Mouse (Mus musculus): ENCODE measurements at regions not wholly inside any gene's neighbourhood (a gene's known extent, or its start where the extent isn't known, plus 50 kb on each side); places are given as distances from the start of the nearest gene placed in this dataset.

GRCm38 (mm10) chr7:129048023-129048422, 208.8 kb upstream of the Plpp4 start:
- DNase-seq (ENCODE audit: inconsistent age in 2 of 2, low spot score in 1 of 2), result peak; percentile 17 to 67

GRCm38 (mm10) chr7:129049726-129050125, 207.1 kb upstream of the Plpp4 start:
- no peak for DNase-seq (ENCODE audit: inconsistent age in 2 of 2, low spot score in 1 of 2)

GRCm38 (mm10) chr7:129050675-129051074, 206.2 kb upstream of the Plpp4 start:
- DNase-seq (ENCODE audit: inconsistent age in 2 of 2, low spot score in 1 of 2), result no peak

GRCm38 (mm10) chr7:129066891-129067290, 189.9 kb upstream of the Plpp4 start:
- no peak for DNase-seq (ENCODE audit: inconsistent age in 2 of 2, low spot score in 1 of 2)

GRCm38 (mm10) chr7:129068137-129068536, 188.7 kb upstream of the Plpp4 start:
- no peak for DNase-seq (ENCODE audit: inconsistent age in 2 of 2, low spot score in 1 of 2)

GRCm38 (mm10) chr7:129079786-129080185, 177.0 kb upstream of the Plpp4 start:
- DNase-seq (ENCODE audit: inconsistent age in 2 of 2, low spot score in 1 of 2), result no peak

GRCm38 (mm10) chr7:129091441-129091840, 165.4 kb upstream of the Plpp4 start:
- no peak for DNase-seq (ENCODE audit: inconsistent age in 2 of 2, low spot score in 1 of 2)

GRCm38 (mm10) chr7:129096374-129097069, 160.3 kb upstream of the Plpp4 start:
- DNase-seq (ENCODE audit: inconsistent age in 2 of 2, low spot score in 1 of 2), result no peak

- no peak for DNase-seq (ENCODE audit: inconsistent age in 2 of 2, low spot score in 1 of 2)
These were observed 154.4 kb upstream of the Plpp4 start for GRCm38 (mm10) chr7:129102437-129102836.

- no peak for DNase-seq (ENCODE audit: inconsistent age in 2 of 2, low spot score in 1 of 2)
These were observed 122.7 kb upstream of the Plpp4 start for GRCm38 (mm10) chr7:129134176-129134575.

GRCm38 (mm10) chr7:129134661-129135215, 122.1 kb upstream of the Plpp4 start:
- DNase-seq (ENCODE audit: inconsistent age in 2 of 2, low spot score in 1 of 2), result no peak

- peak in 1 of 2 experiments; percentile 28 for DNase-seq (ENCODE audit: inconsistent age in 2 of 2, low spot score in 1 of 2)
These were observed 119.4 kb upstream of the Plpp4 start for GRCm38 (mm10) chr7:129137303-129137990.

GRCm38 (mm10) chr7:129141942-129142598, 114.8 kb upstream of the Plpp4 start:
- no peak for DNase-seq (ENCODE audit: inconsistent age in 2 of 2, low spot score in 1 of 2)

- DNase-seq (ENCODE audit: inconsistent age in 2 of 2, low spot score in 1 of 2), result no peak
These were observed 114.3 kb upstream of the Plpp4 start for GRCm38 (mm10) chr7:129142599-129142949.

- no peak for DNase-seq (ENCODE audit: inconsistent age in 2 of 2, low spot score in 1 of 2)
These were observed 101.3 kb upstream of the Plpp4 start for GRCm38 (mm10) chr7:129155577-129155976.

GRCm38 (mm10) chr7:129169971-129170370, 86.9 kb upstream of the Plpp4 start:
- DNase-seq (ENCODE audit: inconsistent age in 2 of 2, low spot score in 1 of 2), result no peak

GRCm38 (mm10) chr7:129190933-129191332, 65.9 kb upstream of the Plpp4 start:
- no peak for DNase-seq (ENCODE audit: inconsistent age in 2 of 2, low spot score in 1 of 2)

GRCm38 (mm10) chr7:129207029-129207428, 49.8 kb upstream of the Plpp4 start:
- no peak for DNase-seq (ENCODE audit: inconsistent age in 2 of 2, low spot score in 1 of 2)
